In the genomic region with DNA sequence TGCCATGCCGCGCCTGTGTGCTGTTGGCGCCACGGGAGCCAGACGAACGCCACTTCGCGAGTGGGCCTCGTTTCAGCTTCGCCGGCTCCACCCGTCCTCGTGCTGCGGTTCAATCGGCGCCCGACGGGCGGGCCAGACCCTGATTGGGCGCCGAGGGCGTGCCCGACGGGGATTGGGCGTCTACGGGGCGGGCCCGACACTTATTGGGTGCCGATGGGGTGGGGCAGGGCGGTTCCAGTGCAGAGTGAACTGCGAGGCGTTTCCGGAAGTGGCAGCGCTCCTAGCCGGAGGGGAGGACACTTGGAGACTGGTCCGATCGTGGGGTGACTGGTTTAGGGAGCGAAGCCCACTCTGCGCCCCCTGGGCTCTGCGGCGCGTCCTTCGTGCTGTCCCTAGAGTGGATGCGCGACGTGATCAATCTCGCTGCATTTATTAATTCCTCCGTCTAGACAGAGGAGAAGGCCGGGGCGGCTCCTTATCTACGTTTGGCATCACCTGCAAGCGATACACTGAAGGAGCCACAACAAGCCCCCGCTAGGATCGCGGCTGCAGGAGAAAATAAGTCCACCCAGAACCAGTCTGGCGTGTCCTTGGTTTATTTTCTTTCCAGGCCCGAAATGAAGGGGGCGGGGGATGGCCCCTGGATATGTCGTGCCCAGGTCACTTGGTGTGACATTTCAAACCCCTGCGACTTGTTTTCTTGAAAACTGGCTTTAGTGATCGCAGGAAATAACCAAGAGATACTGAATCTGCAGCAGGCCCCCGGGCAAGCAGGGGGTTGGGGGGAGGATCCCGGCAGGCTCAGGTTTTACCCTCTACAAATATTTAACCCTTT, we compare ENCODE assay signal across 9 mouse cellular contexts. TPM values are rescaled to one million over a fixed set of nuclear protein-coding genes. Genes with fewer than 3 reads are reported as not detected.
DNase-seq lines count a peak whose midpoint lies in the region; ATAC-seq lines count a peak whose summit lies in the region.
"Had no signal": no experiment of that assay in that cellular context is flagged by ENCODE, and none has a peak within 500 bp of the region (broad histone marks: within the 10 kb centered on the region; RNA-seq: fewer than 3 reads in every experiment).

No protein-coding gene starts in this region.

- H3K27ac ChIP-seq in heart, embryonic 12.5 days (ENCODE audit: poor library complexity, severe bottlenecking), result no peak overlapping the region

- peak overlapping the region; percentile 64 for H3K4me2 ChIP-seq in heart, embryonic 12.5 days

- peak overlapping the region; percentile 34 for H3K4me3 ChIP-seq in heart, embryonic 12.5 days

- H3K9me3 ChIP-seq in heart, embryonic 12.5 days (replicated peaks), result no peaks in the 10 kb centered on the region; the same call in 1 of the 2 replicates

- H3K9ac ChIP-seq in heart, embryonic 12.5 days, result no peak overlapping the region

- peaks cover 76% of the 10 kb centered on the region for H3K27me3 ChIP-seq in heart, embryonic 12.5 days (replicated peaks)
- H3K27me3 ChIP-seq: CH12.LX had no signal

- peaks cover 40% of the 10 kb centered on the region for H3K4me1 ChIP-seq in heart, embryonic 12.5 days (replicated peaks)

- WGBS in heart, embryonic 12.5 days, result 3% methylated on average over 63 of the region's 63 CpGs

- DNase-seq in layer of hippocampus, postnatal 36 days, result peak; percentile 7 to 19
- DNase-seq in layer of hippocampus, adult 18-20 months (ENCODE audit: low spot score in 2 of 2), result no peak
- peak; percentile 64 for DNase-seq in embryo, embryonic 10.5 days (ENCODE audit: low spot score)
- peak; percentile 48 for DNase-seq in kidney, adult 9 months
- DNase-seq in lung, postnatal 10 days, result peak; percentile 61
- DNase-seq in retina, postnatal 1 day, result peak; percentile 72
- no peak for DNase-seq in layer of hippocampus, postnatal 25 days (ENCODE audit: extremely low spot score in 1 of 2, low spot score in 1 of 2)

- no peaks in the 10 kb centered on the region for H3K36me3 ChIP-seq in heart, embryonic 12.5 days

- peak; percentile 34; the same call in 1 of the 2 replicates for ATAC-seq in heart, embryonic 12.5 days (ENCODE audit: insufficient number of reproducible peaks, low FRiP score)

RNA-seq across cellular contexts. Expression of gene Isl2, which starts 7.9 kb away (rescaled TPM):
- total RNA-seq in layer of hippocampus, postnatal 36 days (2021), result not detected
- not detected for total RNA-seq in layer of hippocampus, adult 18-20 months (2021)
- polyA plus RNA-seq in heart, embryonic 12.5 days (2016; fragmentation: Nextera tagmentation; extraction: Ambion mirVana), result 0.59 and 1.0 TPM in 2 replicates
- not detected for total RNA-seq in layer of hippocampus, postnatal 25 days (2021)

RNA-seq across cellular contexts. Expression of gene Etfa, which starts 34.4 kb away (rescaled TPM):
- 10 to 100 TPM; 39.3 to 43.3 TPM for total RNA-seq in layer of hippocampus, postnatal 36 days (2021)
- 10 to 100 TPM; 41.8 to 43.7 TPM for total RNA-seq in layer of hippocampus, adult 18-20 months (2021)
- 318 and 327 TPM in 2 replicates for polyA plus RNA-seq in heart, embryonic 12.5 days (2016; fragmentation: Nextera tagmentation; extraction: Ambion mirVana)
- total RNA-seq in layer of hippocampus, postnatal 25 days (2021), result 10 to 100 TPM; 45.3 to 46.5 TPM

Comparison
In these comparisons a context has a peak if more than half of its experiments do, and no peak if none do; other contexts are left out.
1. DNase-seq: peak in layer of hippocampus, postnatal 36 days (2 of 2), embryo, embryonic 10.5 days (single experiment), kidney, adult 9 months (single experiment), lung, postnatal 10 days (single experiment) and retina, postnatal 1 day (single experiment); none in layer of hippocampus, adult 18-20 months (0 of 2) and layer of hippocampus, postnatal 25 days (0 of 2).